Mouse (Mus musculus) ES-E14 (cell line): Measurements from ENCODE around the gene Foxa1.

ENCODE experiments used
- CHD2 ChIP-seq: IDR thresholded peaks from 2 replicates; pipeline ENCODE4 v1.6.1; 2014; ENCODE audit warnings: mild to moderate bottlenecking, low read depth, low read length, inconsistent platforms
- HCFC1 ChIP-seq: IDR thresholded peaks from 2 replicates; pipeline ENCODE4 v1.6.1; 2012; ENCODE audit warnings: low read length, inconsistent platforms, borderline replicate concordance; ENCODE audit not compliant: insufficient read depth
- MAFK ChIP-seq: IDR thresholded peaks from 2 replicates; pipeline ENCODE4 v1.6.1; 2014; ENCODE audit warnings: mild to moderate bottlenecking, low read depth, low read length, inconsistent platforms; ENCODE audit not compliant: insufficient read depth
- ZC3H11A ChIP-seq: IDR thresholded peaks from 2 replicates; pipeline ENCODE4 v1.6.1; 2012; ENCODE audit warnings: low read depth, mild to moderate bottlenecking, inconsistent platforms, low read length, borderline replicate concordance
- ZNF384 ChIP-seq: IDR thresholded peaks from 2 replicates; pipeline ENCODE4 v1.6.1; 2012; ENCODE audit warnings: low read depth, low read length, inconsistent platforms

GRCm38 (mm10) chr12:57575931-57576628 is 29.4 kb upstream of the Foxa1 start:
- no peak for TF ChIP-seq CHD2
- no peak for TF ChIP-seq ZNF384
- no peak for TF ChIP-seq MAFK
- no peak for TF ChIP-seq HCFC1
- TF ChIP-seq ZC3H11A = no peak
